Mouse (Mus musculus): Measurements from ENCODE around the gene Ces2f.

The Ces2f gene

DNA sequence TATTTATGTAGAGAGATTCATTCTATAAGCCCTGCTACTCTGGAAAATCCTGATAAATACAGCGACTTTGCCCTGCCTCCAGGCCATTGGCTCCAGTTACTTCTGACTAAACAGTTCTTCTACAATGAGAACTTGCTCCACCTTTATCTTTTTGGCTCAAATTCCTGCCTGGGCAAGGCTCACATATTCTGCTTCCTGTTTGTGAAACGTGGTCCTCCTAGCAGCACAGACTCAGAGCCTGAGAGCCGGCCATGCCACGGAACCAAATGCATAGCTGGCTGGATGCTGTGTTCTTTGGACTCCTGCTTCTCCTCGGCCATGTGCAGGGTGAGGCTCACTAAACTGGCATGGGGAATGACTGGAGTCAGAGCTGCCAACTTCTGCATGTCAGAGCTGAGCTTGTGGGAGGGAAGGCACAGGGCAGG, 14.4 kb downstream of the Ces2f start, which contains the start of gene Ces2g:
Gene Ces2g, plus strand, starts transcription at position 182 of the 425 bp plus-strand sequence.
- TF ChIP-seq NANOG (IDR thresholded peaks at IDR 0.05; ENCODE audit: borderline replicate concordance, low read length) (no peak), CTCF (conservative IDR thresholded peaks at IDR 0.05; ENCODE audit: low read length) (no peak), POU5F1 (IDR thresholded peaks at IDR 0.05; ENCODE audit: borderline replicate concordance, low read length) (no peak)
- Histone ChIP-seq H3K4me1 (replicated peaks; ENCODE audit: low read depth, low read length) (no peaks in the 10 kb centered on the region), H3K9me3 (ENCODE audit: low read length) (no peaks in the 10 kb centered on the region), H3K4me3 (replicated peaks; ENCODE audit: low read length) (no peak within 1 kb of the TSS), H3K27me3 (ENCODE audit: insufficient read depth, low read length) (no peaks in the 10 kb centered on the region), H3K36me3 (ENCODE audit: insufficient read depth, low read length) (no peaks in the 10 kb centered on the region)

DNA sequence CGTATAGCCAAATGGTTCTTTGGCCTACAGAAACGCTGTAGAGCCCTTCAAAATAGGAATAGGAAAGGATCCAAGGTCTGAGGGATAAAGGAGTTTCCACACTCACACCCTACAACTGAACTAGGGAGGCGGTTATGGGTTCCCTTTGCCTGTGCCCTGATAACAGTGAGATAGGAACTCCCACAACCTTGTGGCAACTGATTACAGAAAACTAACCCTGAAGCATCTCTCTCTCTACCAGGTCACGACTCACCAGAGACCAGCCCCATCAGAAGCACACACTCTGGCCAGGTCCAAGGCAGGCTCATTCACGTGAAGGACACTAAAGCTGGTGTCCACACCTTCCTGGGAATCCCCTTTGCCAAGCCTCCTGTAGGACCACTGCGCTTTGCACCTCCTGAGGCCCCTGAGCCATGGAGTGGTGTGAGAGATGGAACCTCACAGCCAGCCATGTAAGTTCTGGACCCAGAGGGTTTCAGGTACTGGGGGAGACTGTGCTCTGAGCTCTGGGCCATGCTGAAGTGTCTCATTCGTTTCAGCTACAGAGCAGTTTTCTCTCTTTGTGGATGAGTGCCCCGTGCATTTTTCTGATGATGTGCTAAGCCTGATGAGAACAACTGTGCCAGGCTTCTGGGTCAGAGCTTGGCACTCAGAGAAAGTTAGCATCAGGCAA, 15.2 kb downstream of the Ces2f start:
- no peaks in the 10 kb centered on the region for H3K4me1 ChIP-seq (replicated peaks; ENCODE audit: low read depth, low read length)
- no peaks in the 10 kb centered on the region for H3K36me3 ChIP-seq (ENCODE audit: insufficient read depth, low read length)
- no peak overlapping the region for H3K4me3 ChIP-seq (replicated peaks; ENCODE audit: low read length)
- no peaks in the 10 kb centered on the region for H3K27me3 ChIP-seq (ENCODE audit: insufficient read depth, low read length)
- TF ChIP-seq POU5F1 (IDR thresholded peaks at IDR 0.05; ENCODE audit: borderline replicate concordance, low read length) (no peak), CTCF (conservative IDR thresholded peaks at IDR 0.05; ENCODE audit: low read length) (no peak), NANOG (IDR thresholded peaks at IDR 0.05; ENCODE audit: borderline replicate concordance, low read length) (no peak)
- H3K9me3 ChIP-seq (ENCODE audit: low read length): no peaks in the 10 kb centered on the region

DNA sequence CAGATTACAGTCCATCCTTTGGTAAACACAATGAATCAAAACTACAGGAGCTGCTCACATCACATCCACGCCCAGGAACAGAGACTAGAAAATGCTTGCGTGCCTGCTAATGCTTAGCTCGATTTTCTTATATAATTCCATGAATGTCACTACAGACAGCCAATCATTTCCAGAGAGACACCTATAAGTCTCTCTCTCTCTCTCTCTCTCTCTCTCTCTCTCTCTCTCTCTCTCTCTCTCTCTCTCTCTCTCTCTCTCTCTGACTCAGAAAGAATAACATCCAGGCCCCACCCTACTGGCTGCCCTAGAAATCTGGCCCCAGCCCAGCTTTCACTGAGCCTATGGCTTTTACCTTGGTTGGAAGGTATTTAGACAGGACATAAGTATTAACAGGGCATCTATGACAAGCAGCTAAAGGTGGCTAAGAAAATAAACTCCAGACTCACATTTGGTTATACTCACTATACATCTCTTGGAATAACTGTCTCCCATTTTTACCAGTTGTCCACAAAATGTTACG, 16.3 kb downstream of the Ces2f start:
- no peaks in the 10 kb centered on the region for H3K9me3 ChIP-seq (ENCODE audit: low read length)
- no peak for TF ChIP-seq NANOG (IDR thresholded peaks at IDR 0.05; ENCODE audit: borderline replicate concordance, low read length)
- no peak for TF ChIP-seq POU5F1 (IDR thresholded peaks at IDR 0.05; ENCODE audit: borderline replicate concordance, low read length)
- TF ChIP-seq CTCF (conservative IDR thresholded peaks at IDR 0.05; ENCODE audit: low read length): no peak
- no peaks in the 10 kb centered on the region for H3K27me3 ChIP-seq (ENCODE audit: insufficient read depth, low read length)
- H3K36me3 ChIP-seq (ENCODE audit: insufficient read depth, low read length): no peaks in the 10 kb centered on the region
- no peaks in the 10 kb centered on the region for H3K4me1 ChIP-seq (replicated peaks; ENCODE audit: low read depth, low read length)
- no peak overlapping the region for H3K4me3 ChIP-seq (replicated peaks; ENCODE audit: low read length)

DNA sequence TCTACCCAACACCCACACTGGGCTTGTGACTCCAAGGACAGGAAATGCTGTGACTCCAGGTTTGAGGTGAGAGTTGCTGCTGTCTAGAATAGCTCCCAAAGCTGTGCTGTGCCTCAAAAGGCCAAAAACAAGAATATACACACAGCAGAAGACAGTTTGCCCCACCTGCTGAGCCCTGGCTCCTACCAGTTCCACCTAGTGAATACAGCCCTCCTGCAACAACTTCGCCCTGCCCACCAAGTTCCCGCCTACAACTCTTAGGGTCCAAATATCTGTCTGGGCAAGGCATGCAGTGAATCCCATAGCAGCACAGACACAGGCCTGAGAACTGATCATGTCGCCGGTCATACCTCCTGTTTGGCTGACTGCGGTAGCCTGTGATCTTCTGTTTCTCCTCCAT, 37.0 kb downstream of the Ces2f start:
- Histone ChIP-seq H3K4me3 (replicated peaks; ENCODE audit: low read length) (no peak overlapping the region), H3K9me3 (ENCODE audit: low read length) (peaks cover 3% of the 10 kb centered on the region; the same call in 1 of the 2 replicates), H3K36me3 (ENCODE audit: insufficient read depth, low read length) (no peaks in the 10 kb centered on the region), H3K4me1 (replicated peaks; ENCODE audit: low read depth, low read length) (no peaks in the 10 kb centered on the region; the same call in 1 of the 2 replicates), H3K27me3 (ENCODE audit: insufficient read depth, low read length) (no peaks in the 10 kb centered on the region)
- TF ChIP-seq CTCF (conservative IDR thresholded peaks at IDR 0.05; ENCODE audit: low read length): no peak
- no peak for TF ChIP-seq NANOG (IDR thresholded peaks at IDR 0.05; ENCODE audit: borderline replicate concordance, low read length)
- TF ChIP-seq POU5F1 (IDR thresholded peaks at IDR 0.05; ENCODE audit: borderline replicate concordance, low read length): no peak

DNA sequence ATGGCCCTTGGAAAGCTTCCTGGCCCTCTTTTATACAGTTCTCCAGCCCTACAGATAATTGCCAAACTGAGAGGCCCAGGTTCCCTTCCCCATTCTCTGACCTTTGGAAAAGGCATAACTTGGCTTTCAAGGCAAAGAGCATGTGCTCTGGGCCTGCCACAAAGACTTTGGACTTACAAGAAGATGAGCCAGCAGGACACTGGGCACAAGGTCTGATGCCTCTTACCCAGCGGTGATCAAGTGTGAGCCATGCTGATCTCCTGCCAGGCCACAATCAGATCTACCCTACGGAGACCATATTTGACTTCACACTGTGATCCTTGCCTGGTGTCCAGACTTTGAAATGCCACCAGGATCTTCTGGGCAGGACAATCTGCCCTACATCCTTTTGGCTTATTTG, 37.8 kb downstream of the Ces2f start:
- no peak overlapping the region for H3K4me3 ChIP-seq (replicated peaks; ENCODE audit: low read length)

DNA sequence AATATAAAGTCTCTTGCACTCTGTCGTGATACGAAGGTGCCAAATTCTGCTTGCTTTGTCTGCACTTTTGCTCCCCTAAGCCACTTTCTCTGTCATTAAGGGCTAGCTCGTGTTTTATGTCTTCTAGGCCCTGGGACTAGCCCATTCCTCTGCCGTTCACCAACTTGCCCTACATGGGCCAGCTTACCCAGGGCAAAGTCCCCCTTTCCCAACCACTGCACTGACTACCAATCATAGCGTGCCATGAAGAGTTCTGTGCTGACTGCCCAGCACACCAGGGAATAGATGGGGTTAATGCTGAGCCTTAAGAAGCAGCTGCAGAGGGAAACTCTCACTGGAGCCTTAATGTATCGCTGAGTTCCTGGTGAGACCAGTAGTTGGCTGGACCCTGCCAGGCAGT, 51.0 kb downstream of the Ces2f start:
- Histone ChIP-seq H3K9me3 (ENCODE audit: low read length) (peaks cover 57% of the 10 kb centered on the region), H3K27me3 (ENCODE audit: insufficient read depth, low read length) (no peaks in the 10 kb centered on the region), H3K4me1 (replicated peaks; ENCODE audit: low read depth, low read length) (no peaks in the 10 kb centered on the region), H3K4me3 (replicated peaks; ENCODE audit: low read length) (no peak overlapping the region), H3K36me3 (ENCODE audit: insufficient read depth, low read length) (no peaks in the 10 kb centered on the region)
- TF ChIP-seq POU5F1 (IDR thresholded peaks at IDR 0.05; ENCODE audit: borderline replicate concordance, low read length) (no peak), CTCF (conservative IDR thresholded peaks at IDR 0.05; ENCODE audit: low read length) (no peak), NANOG (IDR thresholded peaks at IDR 0.05; ENCODE audit: borderline replicate concordance, low read length) (no peak)

More for the DNA sequence above, 37.8 kb downstream of the Ces2f start:
- Histone ChIP-seq H3K9me3 (ENCODE audit: low read length) (peaks cover 3% of the 10 kb centered on the region; the same call in 1 of the 2 replicates), H3K36me3 (ENCODE audit: insufficient read depth, low read length) (no peaks in the 10 kb centered on the region), H3K4me1 (replicated peaks; ENCODE audit: low read depth, low read length) (no peaks in the 10 kb centered on the region; the same call in 1 of the 2 replicates), H3K27me3 (ENCODE audit: insufficient read depth, low read length) (no peaks in the 10 kb centered on the region)
- TF ChIP-seq NANOG (IDR thresholded peaks at IDR 0.05; ENCODE audit: borderline replicate concordance, low read length): no peak
- TF ChIP-seq POU5F1 (IDR thresholded peaks at IDR 0.05; ENCODE audit: borderline replicate concordance, low read length): no peak
- no peak for TF ChIP-seq CTCF (conservative IDR thresholded peaks at IDR 0.05; ENCODE audit: low read length)

DNA sequence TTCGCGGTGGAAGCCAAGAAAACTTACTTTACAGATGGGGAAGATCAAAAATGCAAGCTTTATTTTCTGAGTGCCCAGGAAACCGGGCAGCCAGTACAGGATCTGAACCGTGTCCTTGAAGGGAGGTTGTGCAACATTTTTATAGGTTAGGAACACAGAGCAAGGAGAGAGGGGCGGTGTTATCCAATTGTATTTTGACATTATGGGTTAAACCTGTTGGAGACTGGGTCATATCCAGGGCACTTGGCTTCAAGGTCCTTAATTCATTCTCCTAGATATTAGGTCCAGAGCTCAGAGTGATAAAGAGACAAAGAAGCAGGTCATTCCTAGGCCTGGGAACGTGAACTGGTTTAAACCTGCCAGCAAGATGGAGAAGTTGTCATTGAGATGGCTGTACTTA, 52.0 kb downstream of the Ces2f start:
- H3K4me3 ChIP-seq (replicated peaks; ENCODE audit: low read length): no peak overlapping the region
- H3K4me1 ChIP-seq (replicated peaks; ENCODE audit: low read depth, low read length): no peaks in the 10 kb centered on the region
- H3K9me3 ChIP-seq (ENCODE audit: low read length): peaks cover 60% of the 10 kb centered on the region
- TF ChIP-seq POU5F1 (IDR thresholded peaks at IDR 0.05; ENCODE audit: borderline replicate concordance, low read length) (no peak), CTCF (conservative IDR thresholded peaks at IDR 0.05; ENCODE audit: low read length) (no peak), NANOG (IDR thresholded peaks at IDR 0.05; ENCODE audit: borderline replicate concordance, low read length) (no peak)
- H3K27me3 ChIP-seq (ENCODE audit: insufficient read depth, low read length): no peaks in the 10 kb centered on the region
- H3K36me3 ChIP-seq (ENCODE audit: insufficient read depth, low read length): no peaks in the 10 kb centered on the region

DNA sequence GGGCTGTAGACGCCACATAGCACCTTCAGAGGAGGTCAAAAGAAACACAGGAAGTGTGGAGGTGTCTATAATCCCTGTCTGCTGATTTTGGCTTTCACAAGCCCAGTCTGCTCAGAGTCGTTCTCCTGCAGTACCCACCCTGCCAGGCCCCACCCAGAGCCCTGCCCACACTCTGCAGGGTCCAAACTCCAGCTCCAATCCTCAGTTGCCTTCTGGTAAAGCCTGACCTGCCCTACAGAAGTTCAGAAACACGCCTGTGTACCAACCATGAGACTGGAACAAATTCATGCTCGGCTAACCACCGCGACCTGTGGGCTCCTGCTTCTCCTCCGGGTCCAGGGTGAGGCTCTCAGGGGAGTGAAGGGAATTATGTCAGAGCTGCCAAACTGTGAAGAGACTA, 53.4 kb downstream of the Ces2f start, which contains the start of gene Ces2h:
Gene Ces2h, plus strand, starts transcription at position 268 of the 400 bp plus-strand sequence.
- Histone ChIP-seq H3K36me3 (ENCODE audit: insufficient read depth, low read length) (no peaks in the 10 kb centered on the region), H3K9me3 (ENCODE audit: low read length) (peaks cover 57% of the 10 kb centered on the region), H3K4me1 (replicated peaks; ENCODE audit: low read depth, low read length) (no peaks in the 10 kb centered on the region), H3K4me3 (replicated peaks; ENCODE audit: low read length) (no peak within 1 kb of the TSS), H3K27me3 (ENCODE audit: insufficient read depth, low read length) (no peaks in the 10 kb centered on the region)
- TF ChIP-seq CTCF (conservative IDR thresholded peaks at IDR 0.05; ENCODE audit: low read length) (no peak), NANOG (IDR thresholded peaks at IDR 0.05; ENCODE audit: borderline replicate concordance, low read length) (no peak), POU5F1 (IDR thresholded peaks at IDR 0.05; ENCODE audit: borderline replicate concordance, low read length) (no peak)

Measured in E14TG2a.4 (cell line).